Comparison of ENCODE assay signal across 8 mouse cellular contexts in the genomic region with DNA sequence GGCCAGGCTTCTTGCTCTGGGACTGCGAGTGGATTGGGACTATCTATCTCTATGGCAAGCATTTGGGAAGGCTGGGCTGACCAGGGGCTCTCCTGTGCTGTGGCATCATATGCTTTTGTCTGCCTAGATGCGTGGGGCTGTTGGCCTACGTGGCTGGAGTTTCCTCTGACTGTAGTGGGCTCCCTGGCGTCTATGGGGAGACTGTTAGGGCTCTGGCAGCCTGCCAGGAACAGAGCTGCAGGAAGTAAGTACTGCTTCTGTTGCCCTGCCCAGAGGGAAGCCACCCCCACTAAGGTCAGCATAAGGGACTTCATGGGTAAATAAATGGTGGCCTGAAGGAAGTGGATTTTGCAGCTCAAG. TPM values are rescaled to one million over a fixed set of nuclear protein-coding genes. Genes with fewer than 3 reads are reported as not detected.
A peak's percentile ranks its signal among the peaks of the same experiment; 100 is the strongest.
DNase-seq lines count a peak whose midpoint lies in the region; ATAC-seq lines count a peak whose summit lies in the region.

No protein-coding gene starts in this region.

- peak; percentile 54 for DNase-seq in thymus, postnatal 25 days
- DNase-seq in thymus, postnatal 0 days (ENCODE audit: low spot score): no peak
- DNase-seq in ovary, postnatal 14 days (ENCODE audit: low spot score): no peak

- H3K4me1 ChIP-seq in brown adipose tissue, adult 24 weeks (ENCODE audit: control insufficient read depth, insufficient read depth, insufficient read length, low read length): peaks cover 23% of the 10 kb centered on the region
- peaks cover 61% of the 10 kb centered on the region for H3K4me1 ChIP-seq in intestine, embryonic 15.5 days (replicated peaks)
- H3K4me1 ChIP-seq in liver, embryonic 15.5 days (replicated peaks): peaks cover 61% of the 10 kb centered on the region
- peaks cover 70% of the 10 kb centered on the region for H3K4me1 ChIP-seq in neural tube, embryonic 15.5 days

- H3K9me3 ChIP-seq in intestine, embryonic 15.5 days: no peaks in the 10 kb centered on the region
- no peaks in the 10 kb centered on the region for H3K9me3 ChIP-seq in liver, embryonic 15.5 days (replicated peaks)
- no peaks in the 10 kb centered on the region for H3K9me3 ChIP-seq in neural tube, embryonic 15.5 days (replicated peaks)

- 0 out of 2 replicates have a peak overlapping the region, but pooled peaks have one; percentile 11 for H3K27ac ChIP-seq in brown adipose tissue, adult 24 weeks (replicated peaks; ENCODE audit: low read depth, low read length)
- peak overlapping the region; percentile 100 for H3K27ac ChIP-seq in intestine, embryonic 15.5 days
- peak overlapping the region; percentile 97; the same call in 1 of the 2 replicates for H3K27ac ChIP-seq in liver, embryonic 15.5 days (replicated peaks)
- H3K27ac ChIP-seq in neural tube, embryonic 15.5 days (replicated peaks): peak overlapping the region; percentile 100

- peak overlapping the region; percentile 100 for H3K9ac ChIP-seq in intestine, embryonic 15.5 days
- H3K9ac ChIP-seq in liver, embryonic 15.5 days: peak overlapping the region; percentile 93
- H3K9ac ChIP-seq in neural tube, embryonic 15.5 days (replicated peaks): peak overlapping the region; percentile 99

- peak; percentile 19 for ATAC-seq in granulocyte monocyte progenitor cell, adult 5-6 weeks (replicated peaks; ENCODE audit: poor library complexity, severe bottlenecking)
- no peak for ATAC-seq in intestine, embryonic 15.5 days
- ATAC-seq in liver, embryonic 15.5 days (ENCODE audit: insufficient read depth): no peak
- no peak for ATAC-seq in neural tube, embryonic 15.5 days (ENCODE audit: low FRiP score)

- peaks cover 38% of the 10 kb centered on the region for H3K36me3 ChIP-seq in intestine, embryonic 15.5 days
- H3K36me3 ChIP-seq in liver, embryonic 15.5 days (replicated peaks): peaks cover 63% of the 10 kb centered on the region
- peaks cover 46% of the 10 kb centered on the region for H3K36me3 ChIP-seq in neural tube, embryonic 15.5 days

- no peaks in the 10 kb centered on the region for H3K27me3 ChIP-seq in intestine, embryonic 15.5 days (replicated peaks)
- no peaks in the 10 kb centered on the region for H3K27me3 ChIP-seq in liver, embryonic 15.5 days
- no peaks in the 10 kb centered on the region for H3K27me3 ChIP-seq in neural tube, embryonic 15.5 days (replicated peaks)

- peak overlapping the region; percentile 79 for H3K4me2 ChIP-seq in intestine, embryonic 15.5 days (replicated peaks)
- peak overlapping the region; percentile 87 for H3K4me2 ChIP-seq in liver, embryonic 15.5 days
- peak overlapping the region; percentile 92 for H3K4me2 ChIP-seq in neural tube, embryonic 15.5 days

- WGBS in intestine, embryonic 15.5 days: 6% methylated on average over 4 of the region's 4 CpGs
- 16% methylated on average over 4 of the region's 4 CpGs for WGBS in liver, embryonic 15.5 days (ENCODE audit: insufficient replicate concordance)
- 33% methylated on average over 4 of the region's 4 CpGs for WGBS in neural tube, embryonic 15.5 days

- peak overlapping the region; percentile 89 for H3K4me3 ChIP-seq in brown adipose tissue, adult 24 weeks (ENCODE audit: insufficient read depth, low read depth, low read length)
- peak overlapping the region; percentile 97 for H3K4me3 ChIP-seq in intestine, embryonic 15.5 days (replicated peaks)
- peak overlapping the region; percentile 97 for H3K4me3 ChIP-seq in liver, embryonic 15.5 days (replicated peaks)
- peak overlapping the region; percentile 92 for H3K4me3 ChIP-seq in neural tube, embryonic 15.5 days (replicated peaks)

RNA-seq across cellular contexts. Expression of gene Ptbp1, which starts 3.2 kb away (rescaled TPM):
- 217 and 246 TPM in 2 replicates for polyA plus RNA-seq in thymus, postnatal 0 days (2015; fragmentation: Nextera tagmentation; extraction: Ambion mirVana)
- polyA plus RNA-seq in brown adipose tissue, adult 24 weeks (2012; ENCODE audit: insufficient read depth, insufficient read length, missing spikeins): 45.6 and 50.5 TPM in 2 replicates
- total RNA-seq in granulocyte monocyte progenitor cell, adult 5-6 weeks (2014; fragmentation: Nextera tagmentation): 497 and 526 TPM in 2 replicates
- total RNA-seq in granulocyte monocyte progenitor cell, adult 5-6 weeks (2017): 211 and 216 TPM in 2 replicates
- 307 and 314 TPM in 2 replicates for polyA plus RNA-seq in intestine, embryonic 15.5 days (2015; fragmentation: Nextera tagmentation; extraction: Ambion mirVana)
- 120 and 133 TPM in 2 replicates for polyA plus RNA-seq in liver, embryonic 15.5 days (2015; fragmentation: Nextera tagmentation; extraction: Ambion mirVana)
- 55.8 and 121 TPM in 2 replicates for polyA plus RNA-seq in neural tube, embryonic 15.5 days (2015; fragmentation: Nextera tagmentation; extraction: Ambion mirVana)

RNA-seq across cellular contexts. Expression of gene Prtn3, which starts 16.8 kb away (rescaled TPM):
- polyA plus RNA-seq in thymus, postnatal 0 days (2015; fragmentation: Nextera tagmentation; extraction: Ambion mirVana): 1.7 TPM in 2 replicates
- polyA plus RNA-seq in brown adipose tissue, adult 24 weeks (2012; ENCODE audit: insufficient read depth, insufficient read length, missing spikeins): 1.4 and 1.7 TPM in 2 replicates
- total RNA-seq in granulocyte monocyte progenitor cell, adult 5-6 weeks (2014; fragmentation: Nextera tagmentation): 2,258 and 3,780 TPM in 2 replicates
- 1,097 and 1,536 TPM in 2 replicates for total RNA-seq in granulocyte monocyte progenitor cell, adult 5-6 weeks (2017)
- 3.7 and 3.9 TPM in 2 replicates for polyA plus RNA-seq in intestine, embryonic 15.5 days (2015; fragmentation: Nextera tagmentation; extraction: Ambion mirVana)
- polyA plus RNA-seq in liver, embryonic 15.5 days (2015; fragmentation: Nextera tagmentation; extraction: Ambion mirVana): 112 and 131 TPM in 2 replicates
- 9.0 and 9.5 TPM in 2 replicates for polyA plus RNA-seq in neural tube, embryonic 15.5 days (2015; fragmentation: Nextera tagmentation; extraction: Ambion mirVana)

RNA-seq across cellular contexts. Expression of gene Plppr3, which starts 17.0 kb away (rescaled TPM):
- 3.3 and 3.4 TPM in 2 replicates for polyA plus RNA-seq in thymus, postnatal 0 days (2015; fragmentation: Nextera tagmentation; extraction: Ambion mirVana)
- 1.3 TPM in 1 of 2 replicates, not detected in the other for polyA plus RNA-seq in brown adipose tissue, adult 24 weeks (2012; ENCODE audit: insufficient read depth, insufficient read length, missing spikeins)
- total RNA-seq in granulocyte monocyte progenitor cell, adult 5-6 weeks (2014; fragmentation: Nextera tagmentation): 72.1 and 111 TPM in 2 replicates
- 91.6 and 112 TPM in 2 replicates for total RNA-seq in granulocyte monocyte progenitor cell, adult 5-6 weeks (2017)
- polyA plus RNA-seq in intestine, embryonic 15.5 days (2015; fragmentation: Nextera tagmentation; extraction: Ambion mirVana): 31.3 and 32.7 TPM in 2 replicates
- polyA plus RNA-seq in liver, embryonic 15.5 days (2015; fragmentation: Nextera tagmentation; extraction: Ambion mirVana): 5.8 and 6.1 TPM in 2 replicates
- polyA plus RNA-seq in neural tube, embryonic 15.5 days (2015; fragmentation: Nextera tagmentation; extraction: Ambion mirVana): 316 and 385 TPM in 2 replicates

RNA-seq across cellular contexts. Expression of gene Elane, which starts 28.6 kb away (rescaled TPM):
- 0.30 and 0.74 TPM in 2 replicates for polyA plus RNA-seq in thymus, postnatal 0 days (2015; fragmentation: Nextera tagmentation; extraction: Ambion mirVana)
- polyA plus RNA-seq in brown adipose tissue, adult 24 weeks (2012; ENCODE audit: insufficient read depth, insufficient read length, missing spikeins): not detected in 2 replicates
- total RNA-seq in granulocyte monocyte progenitor cell, adult 5-6 weeks (2014; fragmentation: Nextera tagmentation): 5,751 and 6,009 TPM in 2 replicates
- 2,814 and 3,772 TPM in 2 replicates for total RNA-seq in granulocyte monocyte progenitor cell, adult 5-6 weeks (2017)
- 1.1 and 2.6 TPM in 2 replicates for polyA plus RNA-seq in intestine, embryonic 15.5 days (2015; fragmentation: Nextera tagmentation; extraction: Ambion mirVana)
- 211 and 227 TPM in 2 replicates for polyA plus RNA-seq in liver, embryonic 15.5 days (2015; fragmentation: Nextera tagmentation; extraction: Ambion mirVana)
- 0.31 and 0.50 TPM in 2 replicates for polyA plus RNA-seq in neural tube, embryonic 15.5 days (2015; fragmentation: Nextera tagmentation; extraction: Ambion mirVana)

RNA-seq across cellular contexts. Expression of gene Cfd, which starts 33.2 kb away (rescaled TPM):
- 4.2 TPM in 1 of 2 replicates, not detected in the other for polyA plus RNA-seq in thymus, postnatal 0 days (2015; fragmentation: Nextera tagmentation; extraction: Ambion mirVana)
- polyA plus RNA-seq in brown adipose tissue, adult 24 weeks (2012; ENCODE audit: insufficient read depth, insufficient read length, missing spikeins): 1,172 and 3,758 TPM in 2 replicates
- total RNA-seq in granulocyte monocyte progenitor cell, adult 5-6 weeks (2014; fragmentation: Nextera tagmentation): 1.6 and 4.5 TPM in 2 replicates
- total RNA-seq in granulocyte monocyte progenitor cell, adult 5-6 weeks (2017): not detected in 2 replicates
- not detected in 2 replicates for polyA plus RNA-seq in intestine, embryonic 15.5 days (2015; fragmentation: Nextera tagmentation; extraction: Ambion mirVana)
- polyA plus RNA-seq in liver, embryonic 15.5 days (2015; fragmentation: Nextera tagmentation; extraction: Ambion mirVana): not detected in 2 replicates
- not detected in 2 replicates for polyA plus RNA-seq in neural tube, embryonic 15.5 days (2015; fragmentation: Nextera tagmentation; extraction: Ambion mirVana)

Comparison
In these comparisons a context has a peak if more than half of its experiments do, and no peak if none do; other contexts are left out.
1. H3K27ac ChIP-seq: peak in every context shown above with its lines; median percentile 100 in intestine, embryonic 15.5 days; 100 in neural tube, embryonic 15.5 days; 97 in liver, embryonic 15.5 days; 11 in brown adipose tissue, adult 24 weeks.
2. RNA of gene Prtn3, which starts 16.8 kb away (polyA plus RNA-seq): 112 to 131 TPM in liver, embryonic 15.5 days; 9.0 to 9.5 TPM in neural tube, embryonic 15.5 days, 3.7 to 3.9 TPM in intestine, embryonic 15.5 days, 1.4 to 1.7 TPM in brown adipose tissue, adult 24 weeks and 1.7 TPM in thymus, postnatal 0 days; every median in the first group is over 10 times any median in the second.
3. Peak in every context shown above with its lines, with median percentiles within 50 percentile points of each other: H3K4me3 ChIP-seq, H3K4me2 ChIP-seq and H3K9ac ChIP-seq.